Mouse (Mus musculus) embryonic facial prominence, embryonic 12.5 days (tissue): ENCODE measurements around the gene Tc2n. TPM values are rescaled to one million over a fixed set of nuclear protein-coding genes. Genes with fewer than 3 reads are reported as not detected.
"Not testable (repeated sequence)": the region's sequence is repeated elsewhere in the genome, so short reads cannot be mapped to it uniquely, and the experiment has no call there.

Source experiments
- ATAC-seq: fragments of 200-750 bp; cut with Nextera tagmentation; 2 replicates; pipeline ENCODE4 v1.8.0; 2017; ENCODE audit not compliant: insufficient number of reproducible peaks, insufficient read depth, low FRiP score, low TSS enrichment
- H3K27ac ChIP-seq: fragments of 300-500 bp; sonication (generic); 2 replicates; pipeline ENCODE4 v1.5.1; 2016; ENCODE audit warnings: mild to moderate bottlenecking
- H3K27me3 ChIP-seq: fragments of 300-500 bp; sonication (generic); 2 replicates; pipeline ENCODE4 v1.6.1; 2016; ENCODE audit warnings: mild to moderate bottlenecking, moderate library complexity
- H3K36me3 ChIP-seq: fragments of 300-500 bp; sonication (generic); 2 replicates; pipeline ENCODE4 v1.6.1; 2016; ENCODE audit warnings: mild to moderate bottlenecking
- H3K4me1 ChIP-seq: fragments of 300-500 bp; sonication (generic); 2 replicates; pipeline ENCODE4 v1.6.1; 2016
- H3K4me2 ChIP-seq: fragments of 300-500 bp; sonication (generic); replicated peaks from 2 replicates; pipeline ENCODE4 v1.6.1; 2016; ENCODE audit warnings: mild to moderate bottlenecking, moderate library complexity
- H3K4me3 ChIP-seq: fragments of 300-500 bp; sonication (generic); 2 replicates; pipeline ENCODE4 v1.5.1; 2016; ENCODE audit warnings: mild to moderate bottlenecking
- H3K9ac ChIP-seq: fragments of 300-500 bp; sonication (generic); 2 replicates; pipeline ENCODE4 v1.6.1; 2016; ENCODE audit warnings: mild to moderate bottlenecking, moderate library complexity
- H3K9me3 ChIP-seq: fragments of 300-500 bp; sonication (generic); 2 replicates; pipeline ENCODE4 v1.6.1; 2016; ENCODE audit warnings: mild to moderate bottlenecking, moderate library complexity
- WGBS: fragments of 180-500 bp; shearing (Covaris S2); methylation state at CpG from one replicate; pipeline ENCODE4 v1.1.7; 2016; 5-methylcytosine and 5-hydroxymethylcytosine counted together
- polyA plus RNA-seq: library from polyadenylated mRNA; unstranded; fragments of >200 nt; fragmentation: Nextera tagmentation; extraction: Ambion mirVana; gene quantifications from 2 replicates; pipeline ENCODE4 v1.2.1, GENCODE M21; 2016

The Tc2n gene
- polyA plus RNA-seq, 1 experiment from 2014 or later = 0.40 TPM

DNA sequence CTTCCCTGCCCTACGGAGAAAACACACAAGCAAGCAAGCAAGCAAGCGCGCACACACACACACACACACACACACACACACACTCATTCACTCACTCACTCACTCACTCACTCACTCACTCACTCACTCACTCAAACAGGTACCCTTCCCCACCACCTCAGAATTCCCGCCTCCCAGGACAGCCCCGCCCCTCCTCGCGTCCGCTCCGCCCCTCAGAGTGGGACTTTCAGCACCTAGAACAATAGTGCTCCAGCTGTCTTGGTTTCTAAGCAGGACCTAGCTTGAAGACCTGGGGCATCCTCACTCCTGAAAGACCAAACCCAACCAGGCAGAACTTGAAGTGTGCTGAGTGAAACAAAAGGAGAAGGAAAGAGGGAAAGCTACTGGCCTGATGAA lies 430 bp upstream of the Tc2n start:
- H3K27ac ChIP-seq = no peak overlapping the region
- no peaks in the 10 kb centered on the region; the same call in 1 of the 2 replicates for H3K4me1 ChIP-seq
- H3K36me3 ChIP-seq = no peaks in the 10 kb centered on the region
- H3K4me2 ChIP-seq = peak overlapping the region; percentile 98
- ATAC-seq = peak; percentile 82
- no peaks in the 10 kb centered on the region for H3K9me3 ChIP-seq
- H3K4me3 ChIP-seq = peak overlapping the region; percentile 71
- H3K9ac ChIP-seq = peak overlapping the region; percentile 54
- peaks cover 14% of the 10 kb centered on the region for H3K27me3 ChIP-seq
- 0% methylated on average over 9 of the region's 9 CpGs for WGBS

DNA sequence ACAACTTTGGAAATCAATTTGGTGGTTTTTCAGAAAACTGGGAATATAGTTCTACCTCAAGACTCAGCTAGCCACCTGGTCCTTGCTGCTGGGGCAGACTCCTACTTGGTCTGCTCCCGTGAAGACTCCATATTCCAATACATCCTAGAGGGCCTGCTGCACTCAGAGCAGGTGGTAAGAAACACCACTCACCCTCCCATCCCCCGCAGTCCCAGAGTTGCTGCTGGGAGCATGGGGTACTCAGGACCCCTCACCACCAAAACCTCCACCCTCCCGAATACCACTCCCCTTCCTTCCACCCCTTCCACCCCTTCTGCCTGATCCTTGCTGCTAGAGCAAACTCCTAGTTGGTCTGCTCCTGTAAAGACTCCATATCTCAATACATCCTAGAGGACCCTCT lies 19.1 kb downstream of the Tc2n start:
- Histone ChIP-seq H3K9ac (no peak overlapping the region), H3K27me3 (no peaks in the 10 kb centered on the region), H3K9me3 (no peaks in the 10 kb centered on the region), H3K36me3 (no peaks in the 10 kb centered on the region), H3K27ac (no peak overlapping the region), H3K4me3 (no peak overlapping the region), H3K4me2 (no peak overlapping the region), H3K4me1 (no peaks in the 10 kb centered on the region)
- ATAC-seq = no peak
- 83% methylated on average over 3 of the region's 3 CpGs for WGBS

DNA sequence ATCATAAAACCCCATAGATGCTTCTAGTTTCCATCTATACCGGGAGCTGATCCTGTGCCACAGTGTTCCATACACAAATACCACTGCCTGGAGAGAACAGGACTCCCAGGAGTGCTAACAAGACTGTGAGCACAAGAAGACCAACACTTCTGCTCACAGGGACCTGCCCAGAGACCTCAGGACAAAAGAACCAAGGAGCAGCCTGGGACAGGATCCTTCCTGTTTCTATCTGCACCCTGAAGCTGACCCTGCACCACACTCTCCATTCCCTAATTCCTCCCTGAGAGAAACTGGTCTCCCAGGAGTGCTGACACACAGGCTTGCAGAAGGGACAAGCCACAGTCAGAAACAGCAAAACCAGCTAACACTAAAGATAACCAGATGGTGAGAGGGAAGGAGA lies 21.8 kb downstream of the Tc2n start:
- WGBS = 93% methylated on average over 1 of the region's 1 CpGs
- Histone ChIP-seq H3K36me3 (no peaks in the 10 kb centered on the region), H3K27me3 (no peaks in the 10 kb centered on the region), H3K4me1 (no peaks in the 10 kb centered on the region), H3K9ac (no peak overlapping the region), H3K27ac (no peak overlapping the region), H3K4me2 (no peak overlapping the region), H3K9me3 (no peaks in the 10 kb centered on the region), H3K4me3 (no peak overlapping the region)
- ATAC-seq = no peak

DNA sequence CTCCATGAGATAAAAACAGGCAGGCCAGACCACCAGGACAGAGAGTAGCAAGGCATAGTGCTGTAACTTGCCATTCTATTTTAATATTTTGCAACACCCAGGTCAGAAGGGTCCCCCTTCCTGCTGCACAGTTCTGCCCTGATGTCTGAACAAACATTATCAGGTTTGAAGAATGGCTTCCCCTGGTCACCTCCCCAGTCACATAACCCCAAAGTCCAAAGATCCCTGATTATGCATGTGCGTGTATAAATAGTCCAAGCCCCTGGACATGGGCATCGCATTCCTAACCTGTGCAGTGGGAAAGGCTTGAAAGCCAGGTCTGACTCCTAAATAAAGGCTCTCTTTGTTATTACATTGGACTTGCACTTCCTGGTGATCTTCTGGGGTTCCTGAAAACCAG lies 37.8 kb downstream of the Tc2n start:
- WGBS = 93% methylated on average over 2 of the region's 2 CpGs
- no peaks in the 10 kb centered on the region for H3K9me3 ChIP-seq
- no peak overlapping the region for H3K9ac ChIP-seq

DNA sequence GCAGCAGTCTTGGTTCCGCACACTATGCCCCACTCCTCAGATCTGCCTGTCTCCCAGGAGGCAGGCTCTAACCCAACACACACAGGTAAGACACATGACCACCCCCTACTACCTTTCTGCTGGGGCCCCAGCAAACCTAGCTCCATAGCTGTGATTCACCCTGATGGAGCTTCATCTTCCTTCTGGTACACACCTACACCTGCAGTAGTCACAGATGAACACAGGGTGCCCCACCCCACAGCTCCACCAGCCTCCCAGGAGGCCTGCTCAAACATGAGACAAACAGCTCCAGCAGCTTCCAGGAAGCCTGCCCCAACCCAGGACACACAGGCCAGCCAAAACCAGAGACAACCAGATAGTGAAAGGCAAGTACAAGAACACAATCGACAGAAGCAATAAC lies 50.8 kb downstream of the Tc2n start:
- no peaks in the 10 kb centered on the region for H3K27me3 ChIP-seq
- H3K4me3 ChIP-seq = no peak overlapping the region
- no peak overlapping the region for H3K27ac ChIP-seq
- ATAC-seq = no peak
- H3K36me3 ChIP-seq = no peaks in the 10 kb centered on the region
- H3K4me1 ChIP-seq = no peaks in the 10 kb centered on the region
- H3K4me2 ChIP-seq = no peak overlapping the region
- WGBS = 90% methylated on average over 2 of the region's 2 CpGs
- H3K9me3 ChIP-seq = no peaks in the 10 kb centered on the region
- no peak overlapping the region for H3K9ac ChIP-seq

More for the DNA sequence above, 37.8 kb downstream of the Tc2n start:
- Histone ChIP-seq H3K27me3 (no peaks in the 10 kb centered on the region), H3K4me3 (no peak overlapping the region), H3K36me3 (no peaks in the 10 kb centered on the region), H3K4me1 (no peaks in the 10 kb centered on the region), H3K4me2 (no peak overlapping the region), H3K27ac (no peak overlapping the region)
- ATAC-seq = no peak

DNA sequence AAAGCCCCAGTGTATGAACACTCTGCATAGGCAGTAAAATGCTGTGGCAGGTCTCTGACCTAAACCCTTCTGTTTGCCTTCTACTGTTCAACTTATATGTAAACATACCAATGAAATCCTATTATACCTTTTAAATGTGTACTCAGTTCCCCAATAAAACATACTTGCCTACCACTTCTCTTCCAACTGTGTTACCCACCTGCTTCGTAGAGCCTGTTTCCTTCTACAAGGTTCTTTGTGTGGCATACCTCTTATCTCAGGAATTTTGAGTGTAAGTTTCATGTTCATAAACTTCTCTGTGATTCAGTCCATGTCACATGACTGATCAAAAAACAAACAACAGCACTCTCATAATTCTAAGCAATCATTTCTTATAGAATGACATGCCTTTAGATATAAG lies 85.2 kb downstream of the Tc2n start:
- no peaks in the 10 kb centered on the region for H3K36me3 ChIP-seq
- ATAC-seq = no peak
- WGBS = 95% methylated on average over 1 of the region's 1 CpGs
- H3K4me2 ChIP-seq = no peak overlapping the region
- H3K4me1 ChIP-seq = no peaks in the 10 kb centered on the region
- H3K27me3 ChIP-seq = no peaks in the 10 kb centered on the region
- no peaks in the 10 kb centered on the region for H3K9me3 ChIP-seq
- no peak overlapping the region for H3K4me3 ChIP-seq
- no peak overlapping the region for H3K27ac ChIP-seq
- H3K9ac ChIP-seq = no peak overlapping the region

DNA sequence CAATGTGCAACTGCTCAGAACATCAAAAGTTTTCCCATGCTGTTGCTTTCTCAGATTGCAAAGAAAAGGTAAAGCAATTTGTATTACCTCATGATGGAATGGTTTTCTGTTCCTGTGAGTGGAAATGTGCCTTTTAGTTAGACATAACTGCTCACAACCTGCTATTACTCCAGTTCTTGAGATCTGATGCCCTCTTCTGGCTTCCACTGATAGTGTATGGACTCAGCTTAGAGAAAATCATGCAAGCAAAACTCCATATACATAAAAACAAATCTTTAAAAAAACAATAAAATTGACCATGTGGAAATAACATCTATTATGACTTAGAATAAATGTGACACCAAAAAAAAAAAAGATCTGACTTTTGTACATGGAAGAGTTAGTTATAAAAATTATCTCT lies 111.7 kb downstream of the Tc2n start:
- not testable (repeated sequence) for H3K4me3 ChIP-seq, ATAC-seq, H3K27ac ChIP-seq, H3K4me1 ChIP-seq, H3K36me3 ChIP-seq, H3K9me3 ChIP-seq, H3K4me2 ChIP-seq, H3K9ac ChIP-seq, H3K27me3 ChIP-seq

Other genes with a start within 250 kb of the Tc2n start
- gene Fbln5, start 100.5 kb upstream of the Tc2n start, polyA plus RNA-seq = 63.4 and 75.9 TPM in 2 replicates
- 26.6 and 28.5 TPM in 2 replicates for gene Trip11, start 194.7 kb upstream of the Tc2n start, polyA plus RNA-seq
- 9.9 and 11.2 TPM in 2 replicates for gene Atxn3, start 239.7 kb upstream of the Tc2n start, polyA plus RNA-seq